Mouse (Mus musculus) adrenal gland, adult 18-20 months (tissue): ENCODE data around the gene Kiss1. TPM values are rescaled to one million over a fixed set of nuclear protein-coding genes. Genes with fewer than 3 reads are reported as not detected.

Source experiments
- DNase-seq, 2 experiments: peaks; one replicate each; pipeline ENCODE4 v3.0.0; 2021 to 2022; ENCODE audit warnings: low spot score in 2 of 2
- long read RNA-seq, 2 experiments: library from polyadenylated mRNA; stranded (forward); transcript quantifications; one replicate each; pipeline ENCODE4 v2.0.0; 2021
- total RNA-seq, 2 experiments: library from RNA; stranded (reverse); gene quantifications; 1 replicate in 1 of 2; 2 replicates in 1 of 2; pipeline ENCODE4 v1.2.3; 2021

The Kiss1 gene
- total RNA-seq = not detected
- long read RNA-seq, experiment 1 = 0 reads
- long read RNA-seq, experiment 2 = 0 reads

DNA sequence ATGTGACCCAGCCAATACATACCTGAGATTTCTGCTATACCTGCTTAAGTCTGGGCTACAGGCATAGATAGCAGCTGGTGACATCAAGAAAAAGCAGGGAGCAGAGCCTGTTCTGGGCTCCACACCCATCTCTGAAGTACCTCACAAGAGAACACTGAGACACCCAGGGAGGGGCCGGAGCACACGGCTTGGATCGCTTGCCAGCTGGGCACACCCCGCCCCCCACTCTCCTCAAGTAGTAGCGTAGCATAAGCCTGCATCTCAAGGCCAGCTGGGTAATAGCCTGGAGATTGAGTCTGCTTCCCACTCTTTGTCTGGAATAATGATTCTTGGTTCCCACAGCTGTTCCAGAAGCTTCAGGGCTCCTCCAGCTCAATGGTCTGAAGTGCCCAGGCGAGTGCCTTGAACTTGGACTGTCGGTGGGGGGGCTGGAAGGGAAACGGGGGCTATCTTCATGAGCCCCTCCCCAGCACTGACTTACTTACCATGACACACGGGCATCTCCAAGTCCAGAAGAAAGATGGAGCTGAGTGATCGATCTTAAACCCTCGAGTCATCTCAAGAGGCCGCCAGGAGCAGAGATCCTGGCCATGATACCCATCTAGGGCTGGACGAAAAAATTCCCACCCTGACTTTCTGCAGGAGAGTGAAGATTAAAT is at the start of gene Kiss1:
TSS of gene Kiss1 (plus strand) at position 609 of the 659 bp plus-strand sequence.
- DNase-seq = no peak

DNA sequence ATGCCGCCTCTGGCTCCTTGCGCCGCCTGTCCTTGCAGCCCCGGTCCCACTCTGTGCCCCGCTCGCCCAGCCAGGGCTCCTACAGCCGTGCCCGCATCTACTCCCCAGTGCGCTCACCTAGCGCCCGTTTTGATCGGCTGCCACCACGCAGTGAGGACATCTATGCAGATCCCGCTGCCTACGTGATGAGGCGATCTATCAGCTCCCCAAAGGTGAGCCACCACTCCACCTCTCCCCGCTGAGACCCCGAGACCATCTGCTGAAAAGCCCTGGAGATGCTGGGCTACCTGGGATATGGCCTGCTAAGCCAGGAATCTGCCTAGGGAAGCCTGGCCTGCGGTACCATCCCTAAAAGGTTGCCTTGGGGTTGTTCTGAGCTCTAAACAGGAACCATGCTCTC is 47.5 kb upstream of the Kiss1 start:
- no peak for DNase-seq

DNA sequence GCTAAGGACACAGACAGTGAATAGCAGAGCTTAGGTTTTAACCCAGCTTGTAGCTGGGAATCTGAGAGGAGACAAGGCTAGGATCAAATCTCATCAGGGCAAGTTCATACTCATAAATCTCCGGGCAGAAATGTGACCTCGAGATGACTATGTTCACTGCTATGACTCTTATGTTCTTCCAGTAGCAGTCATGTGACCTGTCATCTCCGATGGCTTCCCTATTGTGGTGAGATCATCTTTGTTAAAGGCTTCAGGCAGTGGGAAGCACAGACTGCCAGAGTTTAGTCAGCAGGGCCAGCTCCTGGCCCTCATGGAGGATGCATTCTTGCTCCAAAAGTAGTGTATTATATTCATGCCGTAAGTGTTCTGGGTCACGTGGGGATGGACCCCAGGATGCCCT is 44.7 kb upstream of the Kiss1 start:
- no peak for DNase-seq

DNA sequence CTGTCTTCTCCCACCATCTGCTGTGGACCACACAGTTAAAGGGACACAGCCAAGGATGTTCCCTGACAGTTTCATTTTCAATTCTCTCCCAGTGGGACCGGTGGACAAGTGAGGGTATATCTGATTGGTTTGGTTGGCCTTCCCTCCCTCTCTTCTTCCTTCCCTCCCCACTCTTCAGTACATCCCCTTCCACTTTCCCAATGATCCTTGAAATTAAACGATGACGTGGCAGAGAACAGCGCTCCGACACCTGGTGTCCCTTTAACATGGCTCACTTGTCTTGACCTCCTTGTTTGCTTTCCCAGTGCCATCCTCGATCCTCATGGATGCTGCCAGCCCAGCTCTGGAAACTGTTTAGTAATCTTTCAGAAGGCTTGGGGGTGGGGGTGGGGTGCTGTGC is 43.1 kb upstream of the Kiss1 start:
- no peak for DNase-seq

DNA sequence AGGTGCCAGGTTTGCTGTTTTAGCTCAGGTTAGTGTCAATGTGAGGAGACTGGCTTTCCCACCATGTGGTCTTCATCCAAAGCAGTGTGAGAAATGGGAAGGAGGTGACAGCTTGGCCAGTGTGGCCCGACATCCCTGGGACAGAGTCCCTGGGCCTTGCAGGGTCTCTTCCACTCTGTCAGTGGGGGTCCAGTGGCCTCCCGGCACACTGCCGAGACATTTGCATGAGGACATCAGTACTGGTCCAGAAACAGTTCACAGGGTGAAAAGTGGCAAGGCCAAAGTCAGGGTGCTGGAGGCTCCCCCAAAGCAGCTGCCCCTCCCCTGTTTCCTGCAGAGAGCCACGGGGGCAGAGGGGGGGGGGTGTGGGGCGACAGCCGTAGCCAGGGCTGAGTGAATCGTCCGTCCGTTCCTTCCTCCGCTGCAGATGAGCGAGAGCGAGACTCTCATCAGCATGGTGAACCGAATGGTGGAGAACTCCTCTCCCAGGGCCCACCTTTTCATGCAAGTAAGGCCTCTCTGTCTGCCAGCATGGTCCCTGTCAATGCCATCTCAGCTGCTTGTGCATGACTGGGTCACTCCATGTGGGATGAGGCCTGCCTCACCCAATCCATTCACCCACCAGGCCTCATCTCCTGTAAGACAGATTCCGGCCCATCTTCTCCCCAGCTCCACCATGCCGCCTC is 42.6 kb upstream of the Kiss1 start:
- no peak for DNase-seq

DNA sequence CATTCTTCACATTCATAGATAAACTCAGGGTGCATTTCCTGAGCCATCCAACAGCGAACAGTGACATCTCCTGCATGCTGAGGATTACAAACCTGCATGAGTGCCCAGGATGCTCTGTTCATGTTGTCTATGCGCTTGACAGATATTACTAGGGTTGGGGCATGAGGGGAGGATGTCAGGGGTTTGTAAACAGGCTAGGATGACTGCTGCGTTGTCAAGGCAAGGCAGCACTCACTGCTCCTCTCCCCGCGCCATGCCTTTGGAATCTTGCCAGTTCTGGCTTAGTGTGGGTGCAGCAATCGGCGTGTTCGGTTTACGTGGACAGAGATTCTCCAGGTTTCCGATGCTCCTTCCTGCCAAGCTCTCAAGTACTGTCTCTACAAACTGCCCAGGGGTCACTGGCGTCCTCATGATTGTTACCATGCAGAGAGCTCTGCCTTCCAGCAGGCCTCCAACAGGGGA is 42.0 kb upstream of the Kiss1 start:
- no peak for DNase-seq

DNA sequence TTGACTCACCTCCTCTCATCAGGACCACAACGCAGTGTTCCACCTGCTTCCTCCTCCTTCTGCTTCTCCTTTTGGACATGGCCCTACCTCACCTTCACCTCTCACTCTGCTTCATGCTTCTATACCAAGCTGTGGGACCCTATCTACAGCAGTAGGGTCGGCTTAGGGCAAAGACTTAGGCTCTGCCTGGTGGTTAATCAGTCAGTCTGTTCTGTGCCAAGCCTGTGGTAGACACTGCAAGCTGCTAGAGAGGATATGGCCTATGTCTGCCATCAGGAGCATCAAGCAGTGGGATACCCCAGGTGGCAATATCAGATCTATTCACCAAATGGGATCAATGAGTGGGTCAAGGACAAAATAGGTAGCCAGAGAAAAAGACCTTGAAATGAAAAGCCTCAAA is 41.1 kb upstream of the Kiss1 start:
- DNase-seq = no peak

DNA sequence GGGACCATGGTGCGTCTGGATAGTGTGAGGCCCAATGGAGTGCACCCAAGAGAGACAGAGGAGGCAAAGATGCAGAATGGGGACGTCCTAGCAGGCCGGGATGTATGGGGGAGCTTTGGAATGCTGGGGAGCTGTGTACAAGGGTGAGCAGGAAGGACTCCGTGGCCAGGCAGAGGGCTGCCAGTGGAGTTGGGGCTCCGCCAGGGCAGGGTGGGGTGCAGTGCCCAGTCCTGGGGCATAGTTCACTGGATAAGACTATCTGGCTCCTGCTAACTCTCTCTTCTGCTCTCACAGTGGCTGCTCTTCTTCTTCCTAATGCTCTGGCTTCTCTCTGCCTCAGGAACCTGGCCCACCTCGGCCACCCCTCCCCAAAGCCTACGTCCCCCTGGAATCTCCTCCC is 35.8 kb upstream of the Kiss1 start:
- DNase-seq = no peak

DNA sequence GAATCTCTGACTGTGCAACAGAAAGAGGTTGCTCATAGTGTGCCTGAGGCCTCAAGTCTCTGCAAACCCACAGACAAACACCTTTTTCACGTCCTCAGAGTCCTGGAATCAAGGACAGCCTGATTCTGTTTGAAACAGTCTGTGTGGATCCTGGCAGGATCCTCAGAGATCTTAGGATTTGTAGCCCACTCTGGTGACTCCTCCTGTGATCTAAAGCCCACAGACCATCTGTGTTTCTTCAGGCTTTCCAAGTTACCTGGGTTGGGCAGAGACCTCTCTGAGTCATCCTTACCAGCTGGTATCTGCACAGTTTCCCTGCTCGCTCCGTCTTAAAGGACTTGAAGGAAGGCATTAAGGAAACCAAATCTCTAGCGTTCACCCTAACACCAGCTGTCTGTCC is 34.6 kb upstream of the Kiss1 start:
- no peak for DNase-seq

DNA sequence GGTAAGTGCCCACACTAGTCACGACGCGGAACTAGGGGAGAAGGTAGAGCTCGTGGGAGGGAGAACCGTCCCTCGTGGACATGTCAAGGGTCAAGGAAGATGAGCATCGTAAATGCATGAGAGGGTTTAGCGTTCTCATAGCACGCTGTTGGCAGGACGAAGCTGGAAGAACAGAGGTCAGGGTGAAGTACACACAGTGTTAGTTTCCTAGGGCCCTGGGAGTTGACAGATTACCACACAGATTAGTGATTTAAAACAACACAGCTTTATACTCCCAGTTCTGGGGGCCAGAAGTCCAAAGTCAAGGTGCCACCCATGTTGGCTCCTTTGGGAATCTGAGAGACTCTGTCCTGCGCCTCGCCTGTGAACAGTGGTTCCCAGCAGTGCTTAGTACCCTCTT is 33.8 kb upstream of the Kiss1 start:
- no peak for DNase-seq

DNA sequence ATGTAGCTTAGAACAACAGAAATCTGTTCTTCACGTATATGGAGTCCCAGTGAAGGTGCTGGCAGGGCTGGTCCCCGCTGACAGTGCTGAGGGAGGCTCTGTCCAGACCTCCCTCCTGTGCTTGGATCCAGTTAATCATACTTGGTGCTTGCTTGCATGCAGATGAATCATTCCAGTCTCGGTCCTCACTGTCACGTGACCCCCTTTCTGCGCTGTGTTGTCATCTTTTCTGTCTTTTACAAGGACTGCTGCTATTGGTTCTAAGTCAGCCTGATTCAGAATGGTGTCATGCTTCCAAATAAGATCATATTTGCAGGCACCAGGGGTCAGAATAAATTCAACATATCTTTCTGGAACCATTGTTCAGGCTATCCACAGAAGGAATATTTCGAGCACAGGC is 29.8 kb upstream of the Kiss1 start:
- no peak for DNase-seq

DNA sequence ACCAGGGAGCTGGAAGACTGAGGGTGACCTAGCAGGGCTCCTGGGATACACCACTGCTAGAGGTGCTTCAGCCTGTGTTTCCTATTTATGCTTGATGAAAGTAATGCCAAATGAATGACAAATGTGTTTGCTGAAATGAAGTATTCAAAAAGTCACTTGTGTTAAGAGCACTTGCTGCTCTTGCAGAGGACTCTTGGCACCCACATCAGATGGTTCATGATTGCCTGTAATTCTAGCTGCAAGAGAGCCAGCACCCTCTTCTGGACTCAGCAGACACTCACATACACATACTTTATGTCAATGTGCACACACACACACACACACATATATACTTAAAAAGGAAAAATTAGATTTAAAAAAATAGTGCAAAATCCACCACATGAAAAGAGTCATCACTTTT is 29.1 kb upstream of the Kiss1 start:
- DNase-seq = no peak

DNA sequence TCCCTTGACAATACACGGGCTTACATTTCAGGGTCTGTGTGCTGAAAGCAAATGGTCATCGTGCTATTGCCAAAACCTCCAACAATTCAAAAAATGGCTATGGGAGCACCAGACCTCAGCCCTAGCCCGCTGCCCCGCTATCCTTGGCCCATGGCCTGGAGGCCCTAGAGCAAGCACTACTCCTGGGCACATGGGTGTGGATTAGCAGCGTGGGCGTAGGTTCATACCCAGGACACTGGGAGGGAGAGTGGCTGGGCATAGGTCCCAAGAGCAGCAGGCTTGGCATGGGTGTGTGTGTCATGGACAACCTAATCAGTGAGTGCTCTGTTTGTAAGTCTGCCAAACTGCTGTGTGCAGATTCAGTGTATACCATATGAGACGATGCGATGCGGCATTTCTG is 25.3 kb upstream of the Kiss1 start:
- DNase-seq = no peak

DNA sequence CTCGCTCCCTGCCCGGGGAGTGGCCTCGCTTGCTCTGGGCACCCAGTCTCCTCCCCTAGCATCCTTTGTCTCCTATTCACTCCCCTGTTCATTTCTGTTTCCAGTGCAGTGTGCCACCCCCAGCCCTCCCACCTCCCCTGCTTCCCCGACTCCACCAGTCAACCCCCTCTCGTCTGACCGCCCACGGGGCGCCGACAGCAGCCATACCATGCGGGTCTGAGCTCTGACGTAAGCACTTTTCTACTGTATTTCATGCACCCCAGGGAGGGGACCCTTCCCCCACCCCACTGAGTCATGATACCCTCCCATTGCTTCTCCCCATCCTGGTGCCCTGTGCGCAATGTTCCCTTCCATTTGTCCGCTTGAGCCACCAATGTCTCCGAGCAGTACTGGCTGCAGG is 22.9 kb upstream of the Kiss1 start:
- DNase-seq = no peak

DNA sequence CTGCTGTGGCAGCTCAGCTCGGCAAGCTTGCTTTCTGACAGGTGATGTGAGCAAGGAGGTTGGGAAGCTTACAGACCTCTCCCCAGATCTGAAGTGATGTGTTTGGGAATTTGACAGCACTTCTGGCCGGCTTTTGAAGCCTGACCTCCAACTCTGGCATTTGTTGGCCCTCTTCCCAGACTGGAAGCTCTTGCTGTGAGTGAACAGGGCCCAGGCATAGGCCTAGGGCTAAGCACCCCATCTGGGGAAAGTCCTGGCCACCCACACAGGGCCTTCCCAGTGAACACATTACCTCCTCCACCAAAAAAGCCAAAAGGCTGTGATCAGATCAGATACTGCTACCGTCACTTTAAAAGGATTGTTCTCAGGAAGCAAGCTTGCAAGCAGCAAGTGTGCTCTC is 19.1 kb upstream of the Kiss1 start:
- DNase-seq = peak; percentile 44 to 59

DNA sequence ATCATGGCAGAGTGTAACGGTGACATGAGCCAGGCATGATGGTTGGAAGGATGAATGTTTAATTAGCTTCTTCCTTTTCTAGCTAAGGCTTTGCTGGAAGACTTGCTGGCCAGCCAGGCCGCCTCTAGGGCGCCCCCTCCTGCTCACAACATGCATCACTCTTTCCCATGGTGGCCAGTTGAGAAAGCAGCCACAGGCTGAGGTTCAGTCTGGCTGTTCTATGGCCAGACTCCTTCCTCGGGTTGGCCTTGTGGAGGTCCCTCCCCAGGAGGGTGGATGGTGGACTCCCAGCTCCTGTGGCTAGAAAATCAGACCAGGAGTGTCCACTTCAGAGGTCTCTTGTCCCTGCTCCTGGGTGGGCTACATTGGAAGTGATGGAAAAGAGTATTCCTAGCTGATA is 14.8 kb upstream of the Kiss1 start:
- peak; percentile 82 to 87 for DNase-seq

DNA sequence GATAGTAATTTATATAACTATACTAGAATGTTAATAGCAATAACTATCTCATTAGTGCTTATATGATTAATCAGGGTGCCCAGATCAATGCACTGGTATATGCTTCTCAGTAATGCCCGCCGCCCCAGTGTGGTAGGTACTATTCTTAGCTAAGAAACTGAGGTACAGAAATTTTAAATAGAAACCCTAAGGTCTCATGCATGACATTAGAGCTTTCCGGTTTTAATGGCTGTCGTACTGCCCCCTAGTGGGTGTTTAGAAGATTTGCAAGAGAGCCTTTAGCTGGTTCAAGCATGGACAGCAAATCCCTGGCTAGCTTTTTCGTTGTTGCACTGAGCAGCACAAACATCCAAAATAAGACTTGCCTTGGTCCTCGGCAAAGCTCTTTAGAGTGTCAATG is 14.4 kb upstream of the Kiss1 start:
- DNase-seq = no peak

DNA sequence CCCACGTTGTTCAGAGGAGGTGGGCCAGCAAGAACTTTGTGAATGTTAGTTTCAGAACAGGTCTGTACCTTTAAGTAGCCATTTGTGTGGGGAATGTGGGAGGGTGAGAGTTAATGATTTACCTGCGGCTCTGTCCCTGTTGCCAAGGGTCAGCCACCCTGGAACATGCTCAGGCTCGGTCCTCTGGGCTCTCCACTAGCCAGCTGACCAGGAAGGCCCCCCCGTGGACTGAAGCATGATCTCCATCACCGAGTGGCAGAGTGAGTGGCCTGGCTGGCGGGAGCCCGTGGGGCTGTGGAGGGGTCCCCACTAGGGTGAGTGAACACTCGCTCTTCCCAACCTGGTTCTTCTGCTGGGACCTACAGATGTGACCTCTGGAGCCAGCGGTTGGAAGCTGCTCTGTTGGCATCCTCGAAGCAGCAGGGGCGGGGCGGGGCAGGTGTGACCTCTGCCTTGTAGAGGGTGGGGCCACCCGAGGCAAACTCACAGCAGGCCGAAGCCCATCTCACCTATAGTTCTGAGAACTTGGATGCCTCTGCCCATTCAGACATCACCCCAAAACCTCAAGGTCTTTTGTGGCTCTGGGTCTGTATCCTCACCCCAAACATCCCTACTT is 11.9 kb upstream of the Kiss1 start, which contains the start of gene Golt1a:
TSS of gene Golt1a (plus strand) at position 149 of the 616 bp plus-strand sequence.
- DNase-seq = no peak

DNA sequence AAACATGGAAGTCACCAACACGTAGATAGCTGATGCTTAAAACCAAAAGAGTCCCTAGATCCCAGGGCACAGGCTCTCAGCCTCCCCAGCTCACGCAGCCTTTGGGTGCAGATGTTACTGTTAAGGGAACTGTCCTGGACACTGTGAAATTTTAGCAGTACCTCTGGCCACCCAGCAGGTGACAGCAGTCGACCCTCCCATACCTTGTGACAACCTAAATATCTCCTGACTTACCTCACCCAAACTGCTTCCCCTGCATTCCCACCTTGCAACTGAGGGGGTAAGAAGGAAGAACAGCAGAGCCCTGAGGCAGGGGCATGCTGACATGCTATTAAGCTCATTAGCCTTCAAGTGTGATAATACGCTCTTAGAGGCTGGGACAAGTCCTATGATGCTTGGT is 10.4 kb upstream of the Kiss1 start:
- DNase-seq = no peak

DNA sequence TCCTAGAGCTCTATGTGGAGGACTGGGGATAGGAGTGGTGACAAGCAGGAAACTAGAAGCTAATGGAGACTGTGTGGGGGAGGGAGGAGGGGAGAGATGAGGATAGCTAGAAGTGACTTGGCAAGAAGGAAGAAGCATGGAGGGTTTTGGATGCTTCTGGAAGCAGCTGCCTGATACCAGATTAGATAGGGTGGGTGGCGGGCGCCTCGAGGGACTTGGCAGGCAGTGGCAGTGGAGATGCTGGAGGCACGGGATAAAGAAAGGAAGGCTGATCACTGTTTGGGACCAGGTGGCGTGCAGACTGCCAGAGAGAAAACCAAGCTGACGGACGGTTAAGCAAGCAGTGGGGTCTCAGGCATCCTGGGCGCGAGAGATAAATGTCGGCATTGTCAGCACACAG is 9.7 kb upstream of the Kiss1 start:
- DNase-seq = no peak

DNA sequence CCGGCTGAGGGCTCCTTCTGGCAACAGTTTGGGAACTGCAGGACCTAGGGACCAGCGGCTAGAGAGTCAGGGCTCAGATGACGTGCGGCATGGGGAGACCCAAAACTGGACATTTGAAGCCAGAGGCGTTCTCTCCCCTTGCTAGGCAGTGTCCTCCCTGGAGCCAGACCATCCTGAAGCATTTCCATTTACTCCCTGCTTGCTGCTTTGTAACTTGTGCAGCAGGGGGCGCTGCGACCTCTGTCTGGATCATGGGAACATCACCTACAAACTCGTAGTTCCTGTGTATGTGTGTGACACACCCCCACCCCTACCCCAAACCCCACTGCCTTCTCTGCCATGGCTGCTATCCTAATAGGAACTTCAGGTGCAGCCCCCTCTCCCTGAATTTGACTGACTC is 7.3 kb upstream of the Kiss1 start:
- peak; percentile 65 to 77 for DNase-seq

DNA sequence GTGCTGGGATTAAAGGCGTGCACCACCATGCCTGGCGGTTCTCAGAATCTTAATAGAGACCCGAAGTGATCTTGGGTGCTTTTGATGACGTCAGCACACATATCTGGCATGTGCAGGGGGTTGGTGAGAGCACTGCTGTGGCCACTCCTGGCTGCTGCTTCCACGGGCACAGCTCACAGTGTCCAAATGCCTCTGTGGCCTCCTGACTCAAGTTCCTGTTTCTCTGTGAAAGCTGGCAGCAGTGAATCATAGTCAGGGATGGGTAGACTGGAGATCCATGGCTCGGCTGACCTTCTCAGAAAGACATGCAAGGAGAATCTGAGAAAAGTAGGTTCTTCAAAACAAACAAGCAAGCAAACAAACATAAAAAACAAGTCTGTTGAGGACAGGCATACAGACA is 5.9 kb upstream of the Kiss1 start:
- DNase-seq = no peak
